Mouse (Mus musculus) frontal cortex, postnatal 10 days (tissue): ENCODE measurements around the gene Rae1.

Experiments
- DNase-seq, 2 experiments: peaks; one replicate each; pipeline ENCODE4 v3.0.0; 2022; ENCODE audit warnings: low spot score in 2 of 2, mixed read lengths in 1 of 2

The Rae1 gene

DNA sequence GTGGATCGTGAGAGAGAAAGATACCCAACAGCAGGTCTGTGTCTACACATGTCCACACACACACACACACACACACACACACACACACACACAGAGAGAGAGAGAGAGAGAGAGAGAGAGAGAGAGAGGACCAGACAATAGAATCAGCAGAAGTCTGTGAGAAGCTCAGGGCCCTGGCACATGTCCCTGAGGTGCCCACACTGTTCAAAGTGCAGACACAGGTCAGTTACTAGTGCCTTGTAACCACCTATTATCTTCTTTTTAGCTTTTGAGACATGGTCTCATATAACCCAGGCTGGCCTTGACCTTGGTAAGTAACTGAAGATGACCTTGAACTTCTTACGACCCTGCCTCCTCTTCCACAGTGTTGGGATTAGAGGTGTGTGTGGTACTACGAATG, 49.3 kb downstream of the Rae1 start:
- DNase-seq = no peak

DNA sequence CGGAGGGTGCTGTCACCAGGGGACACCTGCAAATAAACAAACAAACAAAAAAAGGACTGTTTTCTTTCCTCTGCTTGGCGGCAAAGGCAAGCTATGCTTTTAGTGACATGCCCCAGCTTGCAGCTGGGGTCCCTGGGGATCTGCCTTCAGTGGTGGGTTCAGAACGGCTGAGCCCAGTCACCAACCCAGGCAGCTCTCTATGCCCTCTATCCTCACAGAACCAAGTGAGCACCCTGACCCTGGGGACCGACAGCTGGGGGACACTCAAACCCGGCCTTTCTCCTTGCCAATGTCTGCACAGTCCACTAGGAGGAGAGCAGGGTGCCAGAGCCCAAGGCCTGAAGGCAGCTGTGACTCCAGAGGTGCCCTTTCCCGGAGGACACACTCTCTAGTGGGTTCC, 49.9 kb downstream of the Rae1 start:
- no peak for DNase-seq

DNA sequence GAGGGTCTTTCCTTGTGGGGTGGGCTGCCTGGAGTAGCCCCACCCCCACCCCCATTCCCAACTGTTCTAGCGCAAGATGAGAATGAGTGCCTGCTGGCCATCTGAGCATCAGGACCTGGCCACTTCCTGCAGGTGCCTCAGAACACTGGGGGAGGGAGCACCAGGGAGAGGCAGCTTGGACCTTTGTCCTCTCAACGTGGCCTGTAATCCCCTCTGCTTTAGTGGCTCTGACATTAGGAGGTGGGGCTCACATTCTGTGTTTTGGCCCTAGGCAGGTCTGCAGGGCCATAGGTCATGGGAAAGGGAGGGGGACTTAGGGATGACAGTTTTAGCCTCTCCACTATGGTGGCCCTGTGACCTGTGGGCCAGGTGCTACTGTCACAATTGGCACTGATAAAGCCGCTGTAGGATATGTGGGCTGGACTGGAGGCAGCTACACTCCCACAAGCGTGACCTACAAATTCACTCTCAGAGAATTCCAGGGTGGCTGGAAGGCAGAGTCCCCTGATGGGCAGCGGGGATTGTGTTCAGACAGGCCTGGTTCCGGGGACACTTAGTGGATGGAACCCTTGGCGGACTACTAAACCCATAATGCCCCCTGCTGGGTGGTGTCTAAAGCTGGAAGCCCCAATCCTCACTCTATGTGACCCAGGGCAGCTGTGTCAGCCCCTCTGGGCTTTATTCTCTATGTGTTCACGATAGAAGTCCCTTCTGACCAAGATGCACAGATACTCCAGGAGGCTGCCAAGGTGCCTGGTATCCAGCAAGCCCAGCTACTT, 50.9 kb downstream of the Rae1 start:
- no peak for DNase-seq

DNA sequence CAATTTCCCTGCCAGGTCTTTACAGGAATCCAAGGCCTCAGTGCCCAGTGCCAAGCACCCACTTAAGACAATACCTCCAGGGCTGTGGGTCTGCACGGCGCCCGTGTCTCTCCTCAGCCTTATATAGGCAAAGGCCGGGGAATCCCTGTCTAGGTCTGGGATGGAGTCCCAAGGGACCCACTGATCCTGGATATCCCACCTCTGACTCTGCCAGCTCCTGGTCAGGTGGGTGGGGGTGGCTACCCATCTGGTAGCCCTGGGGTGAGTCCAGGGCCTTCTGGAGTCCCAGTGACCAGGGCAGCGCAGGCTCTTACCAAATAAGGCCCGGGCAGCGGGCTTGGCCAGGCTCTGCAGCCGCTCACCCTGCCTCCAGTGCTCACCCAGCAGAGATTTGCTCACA, 53.0 kb downstream of the Rae1 start:
- no peak for DNase-seq

DNA sequence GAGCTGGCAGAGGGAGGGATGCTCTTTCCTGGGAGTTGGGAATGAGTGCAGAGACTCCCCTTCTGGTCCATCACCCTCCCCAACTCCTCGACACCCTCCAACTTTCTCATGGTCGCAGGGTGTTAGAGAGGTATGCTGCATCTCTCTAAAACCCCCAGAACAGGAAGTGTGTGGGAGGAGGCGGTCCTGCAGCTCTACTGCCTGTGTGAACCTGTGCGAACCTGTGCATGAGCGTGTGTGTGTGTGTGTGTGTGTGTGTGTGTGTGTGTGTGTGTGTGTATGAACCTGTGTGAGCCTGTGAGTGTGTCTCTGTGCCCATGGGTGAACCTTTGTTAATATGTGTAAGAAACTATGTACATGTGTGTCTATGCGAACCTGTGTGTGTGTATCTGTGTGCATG, 53.9 kb downstream of the Rae1 start:
- DNase-seq = no peak

DNA sequence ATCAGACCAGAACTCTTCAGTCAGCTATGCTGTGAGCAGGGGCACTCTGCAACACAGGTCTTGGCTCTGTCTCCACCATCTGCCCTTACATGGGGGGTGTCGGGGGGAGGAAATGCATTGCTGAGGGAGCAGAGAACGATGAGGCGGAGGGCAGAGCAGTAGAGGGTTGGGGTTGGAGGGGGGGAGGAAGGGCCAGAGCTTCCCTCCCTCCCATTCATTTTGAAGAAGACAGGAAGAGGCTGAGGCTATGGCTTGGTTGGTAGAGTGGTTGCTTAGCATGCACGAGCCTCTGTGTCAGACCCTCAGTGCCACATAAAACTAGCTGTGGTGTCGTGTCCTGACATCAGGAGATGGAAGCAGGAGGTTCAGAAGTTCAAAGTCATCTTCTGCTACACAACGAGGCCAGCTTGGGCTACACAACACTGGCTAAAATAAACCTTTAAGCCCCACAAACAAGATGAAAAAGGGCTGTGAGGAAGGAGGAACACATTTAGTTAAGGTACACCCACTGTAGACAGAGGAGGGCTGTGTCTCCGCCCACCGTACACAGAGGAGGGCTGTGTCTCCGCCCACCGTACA, 56.5 kb downstream of the Rae1 start:
- DNase-seq = no peak

DNA sequence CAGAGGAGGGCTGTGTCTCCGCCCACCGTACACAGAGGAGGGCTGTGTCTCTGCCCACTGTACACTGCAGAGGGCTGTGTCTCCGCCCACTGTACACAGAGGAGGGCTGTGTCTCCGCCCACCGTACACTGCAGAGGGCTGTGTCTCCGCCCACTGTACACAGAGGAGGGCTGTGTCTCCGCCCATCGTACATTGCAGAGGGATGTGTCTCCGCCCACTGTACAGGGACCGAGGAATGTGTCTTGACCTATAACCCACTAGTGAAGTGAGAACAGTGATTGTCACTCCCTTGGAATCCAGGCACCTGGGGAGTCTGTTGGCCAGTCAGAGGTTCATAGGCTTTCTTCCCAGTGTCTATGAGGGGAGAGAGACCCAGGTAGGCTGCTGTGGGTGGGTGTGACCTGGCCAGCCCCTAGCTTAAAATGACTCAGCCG, 57.0 kb downstream of the Rae1 start:
- DNase-seq = no peak

DNA sequence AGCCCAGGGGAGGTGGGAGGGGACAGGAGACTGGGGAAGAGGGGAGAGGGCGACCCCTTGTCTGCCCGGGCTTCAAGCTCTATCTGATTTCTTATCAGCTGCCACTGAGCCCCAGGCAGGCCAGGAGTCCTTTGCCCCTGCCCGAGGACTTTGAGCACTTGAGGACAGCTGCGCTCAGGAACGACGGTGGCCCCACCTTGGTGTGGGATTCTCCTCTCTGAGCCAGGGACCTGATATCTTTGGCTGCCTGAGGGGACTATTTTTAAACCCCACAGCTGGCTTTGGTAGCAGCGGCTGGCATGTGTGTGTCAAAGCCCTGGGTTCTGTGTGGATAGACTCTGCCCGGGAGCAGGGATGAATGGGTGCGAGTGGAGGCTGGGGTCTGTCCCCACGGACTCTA, 57.7 kb downstream of the Rae1 start:
- DNase-seq = no peak

DNA sequence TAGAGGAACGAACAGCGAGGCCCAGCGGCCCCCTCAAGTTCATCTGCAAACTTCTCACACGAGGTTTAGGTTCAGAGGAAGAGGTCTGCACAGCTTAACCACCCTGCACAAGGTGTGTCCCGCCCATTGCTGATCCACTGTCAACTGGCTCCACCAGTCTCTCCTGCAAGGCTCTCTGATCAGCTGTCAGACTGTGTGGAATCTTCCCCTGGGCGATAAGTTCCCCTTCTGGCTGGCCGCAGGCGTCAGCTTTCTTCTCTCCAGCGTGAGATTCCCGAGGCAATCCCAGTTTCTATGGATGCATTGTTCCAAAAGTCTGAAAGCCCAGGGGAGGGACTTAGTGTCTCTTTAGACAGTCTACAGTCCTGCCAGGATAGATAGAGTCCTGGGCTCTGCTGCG, 58.3 kb downstream of the Rae1 start:
- DNase-seq = no peak

DNA sequence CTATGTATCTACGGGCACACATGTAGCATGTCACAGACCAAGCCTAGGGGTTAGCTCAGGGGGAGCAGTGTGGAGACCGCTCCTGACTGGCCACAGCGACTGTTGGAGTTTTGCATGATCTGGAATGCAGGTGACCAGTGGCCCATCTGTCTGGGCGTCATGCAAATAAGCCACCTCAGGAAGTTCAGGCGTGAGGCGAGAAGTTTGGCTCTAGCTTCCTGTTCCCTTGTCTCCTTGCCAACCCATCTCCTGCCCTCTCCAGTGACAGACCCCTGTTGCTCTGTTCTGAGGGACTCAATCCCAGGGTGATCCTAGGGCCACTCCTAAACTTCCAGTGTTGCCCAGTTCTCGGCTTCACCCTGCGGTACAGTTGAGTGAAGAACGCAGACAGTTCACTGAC, 60.5 kb downstream of the Rae1 start:
- DNase-seq = no peak

DNA sequence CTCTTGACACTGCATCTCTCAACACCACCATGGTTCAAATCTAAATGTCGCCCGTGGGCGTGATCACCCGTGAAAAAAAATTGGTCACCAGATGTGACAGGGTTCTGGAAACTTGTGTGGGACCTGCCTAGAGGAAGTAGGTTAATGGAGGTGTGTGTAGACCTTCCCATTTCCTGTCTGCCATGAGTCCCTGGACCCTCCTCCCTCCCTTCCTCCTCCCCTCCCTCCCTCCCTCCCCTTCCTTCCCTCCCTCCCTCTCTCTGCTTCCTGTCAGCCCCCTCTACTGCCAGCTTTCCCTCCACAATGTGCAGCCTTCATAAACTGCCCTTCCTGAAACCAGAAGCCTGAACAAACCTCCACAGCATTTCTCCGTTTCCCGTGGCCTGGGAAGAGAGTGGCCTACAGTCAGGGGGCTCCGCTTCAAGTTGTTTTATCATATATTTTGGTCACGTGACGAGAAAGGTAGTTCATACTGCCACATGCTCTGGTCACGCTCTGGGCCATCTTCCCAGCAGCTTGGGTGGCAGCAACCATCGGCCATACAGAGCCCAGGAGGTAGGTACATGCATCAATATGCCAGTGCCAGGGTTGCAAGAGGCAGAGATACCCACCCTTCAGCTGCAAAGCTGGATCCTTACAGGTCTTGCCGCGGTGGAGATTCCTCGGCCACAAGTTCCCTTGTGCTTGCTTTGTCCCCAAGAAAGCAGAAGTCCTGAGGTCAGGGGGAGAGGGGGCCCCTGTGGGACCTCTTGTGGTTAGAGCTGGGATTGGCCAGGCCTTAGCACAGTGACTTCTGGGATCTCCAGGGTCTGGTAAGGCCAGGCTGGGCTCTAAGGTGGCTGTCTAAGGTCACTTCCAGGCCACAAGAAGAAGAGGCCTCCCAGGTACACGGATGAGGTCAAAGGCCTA, 61.8 kb downstream of the Rae1 start:
- no peak for DNase-seq

DNA sequence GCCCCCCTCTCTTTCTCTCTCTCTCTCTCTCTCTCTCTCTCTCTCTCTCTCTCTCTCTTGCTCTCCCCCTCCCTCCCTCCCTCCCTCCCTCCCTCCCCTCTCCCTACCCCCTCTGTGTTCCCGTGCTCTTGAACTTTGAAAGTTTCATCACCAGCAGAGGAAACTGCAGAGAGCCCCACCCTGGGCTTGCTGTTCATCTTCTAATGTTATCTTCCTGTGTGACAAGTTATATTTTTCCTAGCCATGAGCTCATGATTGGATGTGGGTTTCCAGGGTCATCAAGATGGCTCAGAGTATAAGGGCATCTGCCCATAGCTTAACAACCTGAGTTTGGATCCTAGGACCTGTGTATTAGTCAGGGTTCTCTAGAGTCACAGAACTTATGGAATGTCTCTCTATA, 63.3 kb downstream of the Rae1 start:
- no peak for DNase-seq

DNA sequence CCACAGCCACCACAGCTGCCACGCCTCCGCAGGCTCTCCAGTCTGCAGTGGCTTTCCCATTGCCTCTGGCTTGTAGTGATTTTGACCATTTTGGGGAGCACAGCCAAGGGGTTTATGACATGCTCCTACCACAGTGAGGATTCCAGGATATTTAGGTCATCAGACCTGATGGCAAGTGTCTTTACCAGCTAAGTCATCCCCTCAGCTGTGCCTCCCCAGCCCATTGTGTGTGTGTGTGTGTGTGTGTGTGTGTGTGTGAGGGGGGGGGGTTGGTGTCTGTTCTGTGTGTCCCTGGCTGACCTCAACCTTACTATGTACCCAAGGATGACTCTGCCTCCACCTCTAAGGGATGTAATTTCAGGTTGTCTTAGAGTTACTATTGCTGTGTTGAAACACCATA, 64.9 kb downstream of the Rae1 start:
- no peak for DNase-seq
